Mouse (Mus musculus): ENCODE results near the gene Pla2g7.
"Not testable (repeated sequence)": the region's sequence is repeated elsewhere in the genome, so short reads cannot be mapped to it uniquely, and the experiment has no call there.

Pla2g7 gene

GRCm38 (mm10) chr17:43567992-43568888, at the start of gene Pla2g7:
Pla2g7 (plus strand) TSS chr17:43568098.
- DNase-seq (ENCODE audit: low read depth), result no peak

DNA sequence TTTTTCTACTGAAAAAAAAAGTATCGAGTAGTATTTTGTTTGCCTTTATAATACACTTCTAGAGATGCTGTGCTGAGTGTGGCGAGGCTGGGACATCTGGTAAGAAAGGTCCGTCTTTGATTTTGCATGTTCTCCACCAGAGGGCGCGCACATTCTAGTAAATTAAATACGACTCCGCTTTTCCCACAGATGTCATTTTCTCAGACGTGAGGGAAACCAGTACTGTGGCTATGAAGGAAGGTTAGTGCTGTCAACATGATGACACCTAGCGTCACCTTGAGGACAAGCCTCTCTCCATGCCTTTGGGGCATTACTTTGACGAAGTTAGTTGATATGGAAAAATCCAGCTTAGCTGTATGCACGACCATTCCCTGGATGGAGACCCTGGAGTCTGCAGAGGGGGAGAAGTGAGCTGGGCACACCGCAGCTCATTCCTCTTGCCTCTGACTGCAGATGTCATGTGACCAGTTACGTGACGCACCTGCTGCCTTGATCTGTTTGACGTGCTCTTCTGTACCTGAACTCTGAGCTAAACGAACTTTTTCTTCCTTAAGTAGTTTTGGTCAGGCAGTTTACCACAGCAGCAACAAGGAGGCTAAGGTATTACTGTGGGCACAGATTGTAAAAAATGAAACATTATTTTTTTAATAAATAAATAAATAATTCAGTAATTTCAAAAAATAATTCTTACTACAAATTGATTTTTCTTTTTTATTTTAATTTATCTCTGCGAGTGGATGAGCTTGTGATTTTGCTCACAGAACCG, 49.1 kb upstream of the Pla2g7 start:
- DNase-seq (ENCODE audit: low read depth), result peak; percentile 62

GRCm38 (mm10) chr17:43520166-43520565, 47.7 kb upstream of the Pla2g7 start:
- DNase-seq (ENCODE audit: low read depth), result no peak

- no peak for DNase-seq (ENCODE audit: low read depth)
These were observed 37.4 kb upstream of the Pla2g7 start for GRCm38 (mm10) chr17:43530507-43530906.

DNA sequence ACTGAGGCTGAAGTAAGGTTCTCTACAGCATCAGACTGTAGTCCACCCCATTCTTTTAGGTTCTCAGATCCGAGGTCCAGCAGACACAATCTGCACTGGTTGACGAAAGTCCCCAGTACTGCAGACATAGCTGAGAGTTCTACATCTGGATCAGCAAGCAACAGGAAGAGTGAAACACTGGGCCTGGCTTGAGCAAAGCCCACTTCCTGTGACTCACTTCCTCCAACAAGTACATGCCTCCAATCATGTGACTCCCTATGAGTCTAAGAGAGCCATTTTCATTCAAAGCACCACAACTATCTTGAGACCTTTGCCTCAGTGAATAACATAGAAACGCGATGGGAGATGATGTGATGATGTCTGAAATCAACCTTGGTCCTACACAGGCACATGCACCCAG, 36.7 kb upstream of the Pla2g7 start:
- peak; percentile 43 for DNase-seq (ENCODE audit: low read depth)

GRCm38 (mm10) chr17:43534362-43535222, 33.3 kb upstream of the Pla2g7 start:
- no peak for DNase-seq (ENCODE audit: low read depth)

- not testable (repeated sequence) for DNase-seq (ENCODE audit: low read depth)
These were observed 31.1 kb upstream of the Pla2g7 start for GRCm38 (mm10) chr17:43536841-43537240.

GRCm38 (mm10) chr17:43538767-43539166, 29.1 kb upstream of the Pla2g7 start:
- peak; percentile 1 for DNase-seq (ENCODE audit: low read depth)

- no peak for DNase-seq (ENCODE audit: low read depth)
These were observed 24.4 kb upstream of the Pla2g7 start, which contains the start of gene Ankrd66 for GRCm38 (mm10) chr17:43543539-43543938. Ankrd66 (minus strand) TSS chr17:43543639.

GRCm38 (mm10) chr17:43544040-43544439, 23.9 kb upstream of the Pla2g7 start:
- DNase-seq (ENCODE audit: low read depth), result no peak

- DNase-seq (ENCODE audit: low read depth), result no peak
These were observed 16.7 kb upstream of the Pla2g7 start for GRCm38 (mm10) chr17:43551122-43551630.

- DNase-seq (ENCODE audit: low read depth), result peak; percentile 7
These were observed 13.1 kb upstream of the Pla2g7 start for GRCm38 (mm10) chr17:43554516-43555403.

DNA sequence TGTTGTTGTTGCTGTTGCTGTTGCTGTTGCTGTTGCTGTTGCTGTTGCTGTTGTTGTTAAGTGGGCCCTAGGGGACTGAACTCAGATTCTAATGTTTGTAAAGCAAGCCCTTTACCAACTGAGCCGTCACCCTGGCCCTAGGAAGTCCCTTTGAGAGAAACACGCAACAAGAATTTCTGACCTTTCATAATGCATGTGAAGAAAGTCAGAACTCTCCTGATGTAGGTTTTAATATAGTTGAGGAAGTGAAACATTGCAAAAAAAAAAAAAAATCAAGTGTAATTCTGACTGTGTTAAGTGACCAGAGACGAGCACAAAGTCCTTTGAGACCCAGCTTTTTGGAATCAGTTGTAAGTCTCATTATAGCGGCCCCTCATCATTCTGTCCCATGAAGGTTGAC, 10.8 kb upstream of the Pla2g7 start:
- DNase-seq (ENCODE audit: low read depth), result no peak

- DNase-seq (ENCODE audit: low read depth), result peak; percentile 3
These were observed 10.3 kb upstream of the Pla2g7 start for GRCm38 (mm10) chr17:43557541-43558090.

DNA sequence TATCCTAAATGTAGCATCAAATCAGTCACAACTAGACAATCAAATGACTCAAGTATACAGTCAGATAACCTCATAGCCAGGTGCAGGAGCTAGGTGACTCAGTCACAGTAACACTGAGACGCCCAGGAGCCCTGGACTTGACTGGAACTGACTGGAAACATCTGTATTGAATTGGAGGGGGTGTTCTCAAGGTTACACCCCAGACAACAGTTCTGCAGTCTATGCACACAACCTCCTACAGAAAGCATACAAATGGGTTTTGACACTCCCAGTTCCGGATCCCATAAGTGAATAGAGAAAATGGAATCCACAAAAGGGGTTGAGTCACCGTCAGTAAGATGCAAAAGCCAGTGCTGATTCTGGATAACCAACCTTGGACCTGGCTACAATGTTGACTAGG, 9.2 kb upstream of the Pla2g7 start:
- no peak for DNase-seq (ENCODE audit: low read depth)

- no peak for DNase-seq (ENCODE audit: low read depth)
These were observed 4.5 kb upstream of the Pla2g7 start for GRCm38 (mm10) chr17:43563192-43563987.

GRCm38 (mm10) chr17:43567593-43567991, 306 bp upstream of the Pla2g7 start:
- DNase-seq (ENCODE audit: low read depth), result no peak

DNA sequence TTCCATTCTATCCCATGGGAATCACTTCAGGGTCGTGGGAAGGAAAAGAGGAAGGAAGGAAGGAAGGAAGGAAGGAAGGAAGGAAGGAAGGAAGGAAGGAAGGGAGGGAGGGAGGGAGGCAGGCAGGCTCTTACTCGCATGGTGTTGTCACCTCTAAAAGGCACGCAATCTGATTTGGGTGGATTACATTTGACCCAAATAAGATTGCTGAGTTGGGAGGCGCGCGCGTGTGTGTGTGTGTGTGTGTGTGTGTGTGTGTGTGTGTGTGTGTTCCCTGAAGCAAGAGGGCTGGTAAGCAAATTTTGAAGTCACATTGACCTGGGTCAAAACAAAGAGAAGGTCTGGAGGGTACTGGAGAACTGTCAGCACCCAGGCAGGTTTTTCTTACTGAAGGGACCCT, 1.4 kb downstream of the Pla2g7 start:
- no peak for DNase-seq (ENCODE audit: low read depth)

GRCm38 (mm10) chr17:43573624-43574073, 5.8 kb downstream of the Pla2g7 start:
- peak; percentile 27 for DNase-seq (ENCODE audit: low read depth)
